Mouse (Mus musculus) spleen, adult 2 months (tissue): Measurements from ENCODE around the gene Ceacam19. TPM values are rescaled to one million over a fixed set of nuclear protein-coding genes. Genes with fewer than 3 reads are reported as not detected.
A peak's percentile ranks its signal among the peaks of the same experiment; 100 is the strongest.

Source experiments
- DNase-seq, 2 experiments: peaks; one replicate each; pipeline versions ENCODE4 v3.0.0 to v3.0.0-alpha.2; 2012 to 2021; ENCODE audit warnings: low spot score in 2 of 2, low read depth in 1 of 2
- H3K27ac ChIP-seq: fragments of 200-500 bp; 2 replicates; pipeline ENCODE4 v1.5.1; 2012; ENCODE audit warnings: low read length, inconsistent platforms; ENCODE audit not compliant: insufficient read depth
- H3K27me3 ChIP-seq: fragments of 200-500 bp; 2 replicates; pipeline ENCODE4 v1.6.1; 2012; ENCODE audit warnings: mild to moderate bottlenecking, moderate library complexity, low read length, inconsistent platforms; ENCODE audit not compliant: control insufficient read depth, insufficient read depth
- H3K36me3 ChIP-seq: fragments of 200-500 bp; 2 replicates; pipeline ENCODE4 v1.6.1; 2012; ENCODE audit warnings: mild to moderate bottlenecking, low read length, inconsistent platforms; ENCODE audit not compliant: control insufficient read depth, insufficient read depth
- H3K4me1 ChIP-seq: fragments of 200-500 bp; 2 replicates; pipeline ENCODE4 v1.6.1; 2011; ENCODE audit warnings: inconsistent platforms; ENCODE audit not compliant: control insufficient read depth, insufficient read depth, insufficient read length
- H3K4me3 ChIP-seq: fragments of 200-500 bp; 2 replicates; pipeline ENCODE4 v1.5.1; 2011; ENCODE audit warnings: mild to moderate bottlenecking, inconsistent platforms; ENCODE audit not compliant: insufficient read depth, insufficient read length; ENCODE audit errors: extremely low read depth
- CTCF ChIP-seq: fragments of 200-500 bp; IDR thresholded peaks from 2 replicates; pipeline ENCODE4 v1.5.1; 2011; ENCODE audit warnings: mild to moderate bottlenecking, inconsistent platforms; ENCODE audit not compliant: insufficient read depth, insufficient read length, insufficient replicate concordance; ENCODE audit errors: extremely low read depth
- POLR2A ChIP-seq: fragments of 200-500 bp; IDR thresholded peaks from 2 replicates; pipeline ENCODE4 v1.6.1; 2011; ENCODE audit warnings: low read depth, low read length, inconsistent platforms
- WGBS: fragments of 180-500 bp; shearing (Covaris S2); methylation state at CpG from one replicate; pipeline ENCODE4 v1.1.7; 2018; 5-methylcytosine and 5-hydroxymethylcytosine counted together
- polyA plus RNA-seq: library from polyadenylated mRNA; depleted of rRNA; stranded (reverse); fragments of >200 nt; gene quantifications from 2 replicates; pipeline ENCODE4 v1.2.3, GENCODE M21; 2012

Gene Ceacam19
- polyA plus RNA-seq, 1 experiment: 0.09 TPM

DNA sequence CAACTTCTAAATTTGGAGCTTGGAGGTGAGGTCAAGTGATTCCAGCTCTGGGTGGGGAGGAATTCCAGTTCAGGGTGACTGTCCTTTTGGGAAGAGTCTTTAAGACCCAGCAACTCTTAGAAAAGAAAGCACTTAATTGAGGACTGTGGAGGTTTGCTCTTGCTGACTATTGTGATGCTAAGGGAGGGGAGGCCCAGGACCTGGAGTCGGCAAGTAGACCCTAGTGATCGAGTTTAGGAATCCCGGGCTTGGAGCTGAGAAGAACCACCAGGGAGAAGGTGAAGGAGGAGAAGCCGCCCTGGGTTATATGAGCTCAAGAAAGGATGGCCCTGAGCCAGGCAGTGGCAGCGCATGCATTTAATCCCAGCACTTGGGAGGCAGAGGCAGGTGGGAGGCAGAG is 40.7 kb upstream of the Ceacam19 start:
- Histone ChIP-seq H3K27me3 (no peaks in the 10 kb centered on the region), H3K36me3 (no peaks in the 10 kb centered on the region), H3K27ac (no peak overlapping the region), H3K4me3 (no peak overlapping the region), H3K4me1 (peaks cover 16% of the 10 kb centered on the region; the same call in 1 of the 2 replicates)
- DNase-seq: no peak
- WGBS: 86% methylated on average over 5 of the region's 5 CpGs
- TF ChIP-seq CTCF (no peak), POLR2A (no peak)

DNA sequence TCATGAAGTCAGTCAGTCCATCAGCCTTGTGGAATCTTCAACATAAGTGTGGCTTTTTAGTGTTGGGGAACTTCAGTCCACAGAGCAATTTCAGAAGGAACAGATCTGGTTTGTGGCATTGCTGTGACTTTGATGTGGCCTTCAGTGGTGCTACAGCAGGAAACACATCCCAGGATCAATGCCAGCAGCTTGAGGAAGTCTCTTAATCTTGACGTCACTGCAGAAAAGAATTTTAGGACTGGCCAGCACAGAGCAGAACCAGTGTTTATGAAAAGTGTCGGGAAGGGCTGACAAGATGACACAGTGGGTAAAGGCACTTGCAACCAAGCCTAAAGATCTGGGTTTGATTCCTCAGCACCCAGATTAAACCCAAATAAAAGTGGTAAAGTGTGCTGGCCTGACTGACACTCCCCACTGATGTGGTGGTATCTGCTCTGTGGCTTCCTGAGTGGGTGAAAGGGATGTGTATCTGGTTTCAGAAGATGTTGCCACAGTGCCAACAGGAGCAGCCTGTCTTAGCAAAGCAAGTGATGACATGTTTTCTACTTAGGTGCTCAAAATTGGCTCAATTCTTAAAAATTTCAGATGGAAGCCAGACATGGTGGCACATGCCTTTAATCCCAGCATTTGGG is 39.2 kb upstream of the Ceacam19 start:
- Histone ChIP-seq H3K36me3 (no peaks in the 10 kb centered on the region), H3K4me3 (no peak overlapping the region), H3K27me3 (no peaks in the 10 kb centered on the region), H3K4me1 (peaks cover 15% of the 10 kb centered on the region; the same call in 1 of the 2 replicates), H3K27ac (no peak overlapping the region; the same call in 1 of the 2 replicates)
- WGBS: 25% methylated on average over 2 of the region's 2 CpGs
- DNase-seq: no peak
- no peak for TF ChIP-seq CTCF
- no peak for TF ChIP-seq POLR2A

DNA sequence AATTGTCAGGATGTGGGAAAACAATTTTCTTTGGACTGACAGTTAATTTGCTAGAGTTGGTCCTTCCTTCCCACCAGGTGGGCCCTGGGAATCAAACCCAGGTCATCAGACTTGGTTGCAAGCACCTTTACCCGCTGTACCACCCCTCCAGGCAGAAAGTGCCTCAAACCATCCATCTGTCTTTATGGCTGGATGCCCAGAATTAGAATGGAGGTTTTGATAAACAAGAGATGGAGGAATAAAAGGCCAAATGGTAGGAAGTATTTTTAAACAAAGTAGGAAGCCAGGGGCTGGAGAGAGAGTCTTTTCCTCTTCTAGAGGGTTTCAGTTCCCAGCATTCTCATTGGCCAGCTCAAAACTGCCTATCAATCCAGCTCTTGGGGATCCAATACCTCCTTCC is 37.6 kb upstream of the Ceacam19 start:
- 85% methylated on average over 1 of the region's 1 CpGs for WGBS
- Histone ChIP-seq H3K36me3 (no peaks in the 10 kb centered on the region), H3K27me3 (no peaks in the 10 kb centered on the region), H3K27ac (no peak overlapping the region), H3K4me1 (peaks cover 12% of the 10 kb centered on the region; the same call in 1 of the 2 replicates), H3K4me3 (no peak overlapping the region)
- no peak for DNase-seq
- TF ChIP-seq POLR2A (no peak), CTCF (no peak)

DNA sequence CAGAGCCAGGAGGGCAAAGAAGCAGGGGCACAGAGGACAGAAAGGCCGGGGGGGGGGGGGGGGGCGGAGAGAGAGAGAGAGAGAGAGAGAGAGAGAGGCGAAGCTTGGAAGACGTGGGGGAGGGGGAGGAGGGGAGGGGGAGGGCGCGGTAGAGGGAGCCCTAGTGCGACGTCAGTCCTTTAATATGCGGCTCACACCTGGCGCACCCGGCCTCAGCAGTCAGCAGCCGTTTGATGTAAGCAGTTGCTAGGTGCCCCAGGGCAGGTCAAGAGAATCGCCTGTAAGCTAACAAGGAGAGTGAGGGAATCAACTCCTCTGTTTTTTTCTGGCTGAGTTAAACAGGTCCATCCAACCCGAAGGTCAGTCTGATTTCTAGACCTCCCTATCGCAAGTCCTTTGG is 36.0 kb upstream of the Ceacam19 start:
- TF ChIP-seq POLR2A (no peak), CTCF (no peak)
- WGBS: 27% methylated on average over 14 of the region's 15 CpGs
- Histone ChIP-seq H3K4me1 (peaks cover 15% of the 10 kb centered on the region; the same call in 1 of the 2 replicates), H3K4me3 (no peak overlapping the region), H3K27ac (no peak overlapping the region), H3K36me3 (no peaks in the 10 kb centered on the region), H3K27me3 (no peaks in the 10 kb centered on the region)
- DNase-seq: no peak

DNA sequence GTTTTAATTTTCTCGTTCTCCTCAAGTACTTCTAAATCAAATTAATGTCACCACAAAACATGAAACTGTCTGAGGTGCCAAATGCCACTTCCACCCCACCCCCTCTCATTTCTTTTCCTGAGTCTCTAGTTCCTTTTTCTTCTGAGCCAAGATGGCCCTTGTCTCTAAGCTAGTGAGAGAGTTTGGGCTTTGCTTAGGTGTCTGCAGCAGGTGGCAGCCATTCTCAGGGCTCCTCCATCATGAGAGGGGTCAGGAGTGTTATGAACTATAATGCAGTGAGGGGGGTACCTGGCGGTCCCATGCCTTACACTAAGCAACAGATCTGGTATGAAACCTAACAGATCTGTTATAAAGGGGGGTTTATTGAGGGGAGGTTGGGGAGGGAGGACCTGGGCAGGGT is 35.6 kb upstream of the Ceacam19 start:
- H3K27ac ChIP-seq: peak overlapping the region; percentile 20; the same call in 1 of the 2 replicates
- H3K4me1 ChIP-seq: peaks cover 15% of the 10 kb centered on the region; the same call in 1 of the 2 replicates
- TF ChIP-seq CTCF (no peak), POLR2A (no peak)
- no peaks in the 10 kb centered on the region for H3K36me3 ChIP-seq
- no peaks in the 10 kb centered on the region for H3K27me3 ChIP-seq
- no peak overlapping the region for H3K4me3 ChIP-seq
- 12% methylated on average over 2 of the region's 2 CpGs for WGBS
- no peak for DNase-seq

- peaks cover 6% of the 10 kb centered on the region for H3K36me3 ChIP-seq
- WGBS: under 1% methylated on average over 60 of the region's 60 CpGs
- peak within 1 kb of the TSS; percentile 62; the same call in 1 of the 2 replicates for H3K27ac ChIP-seq
- H3K27me3 ChIP-seq: no peaks in the 10 kb centered on the region
- H3K4me3 ChIP-seq: peak within 1 kb of the TSS; percentile 78
- peak in 1 of 2 experiments; percentile 63 for DNase-seq
- H3K4me1 ChIP-seq: peaks cover 12% of the 10 kb centered on the region; the same call in 1 of the 2 replicates
- TF ChIP-seq CTCF (no peak), POLR2A (peak; percentile 28; the same call in 1 of the 2 replicates)
Observed at GRCm38 (mm10) chr7:19920506-19921261, 32.9 kb upstream of the Ceacam19 start, which contains the start of gene Pvr. Gene Pvr (minus strand): TSS chr7:19921160.
